Mouse (Mus musculus) stomach, embryonic 16.5 days (tissue): ENCODE measurements around the gene Enox1. TPM values are rescaled to one million over a fixed set of nuclear protein-coding genes. Genes with fewer than 3 reads are reported as not detected.

ENCODE experiments used
- ATAC-seq: fragments of 200-750 bp; cut with Nextera tagmentation; 2 replicates; pipeline ENCODE4 v1.8.0; 2017; ENCODE audit warnings: moderate number of reproducible peaks, moderate TSS enrichment; ENCODE audit not compliant: insufficient read depth, low FRiP score
- H3K27ac ChIP-seq: fragments of 300-500 bp; sonication (generic); 2 replicates; pipeline ENCODE4 v1.5.1; 2014; ENCODE audit warnings: low read length
- H3K27me3 ChIP-seq: fragments of 300-500 bp; sonication (generic); 2 replicates; pipeline ENCODE4 v1.6.1; 2014; ENCODE audit warnings: low read length, control low read depth, mixed read lengths; ENCODE audit not compliant: control insufficient read depth, insufficient read depth
- H3K36me3 ChIP-seq: fragments of 300-500 bp; sonication (generic); 2 replicates; pipeline ENCODE4 v1.6.1; 2014; ENCODE audit warnings: low read length; ENCODE audit not compliant: control insufficient read depth, insufficient read depth
- H3K4me1 ChIP-seq: fragments of 300-500 bp; sonication (generic); 2 replicates; pipeline ENCODE4 v1.6.1; 2014; ENCODE audit warnings: low read length, control low read depth, mixed read lengths; ENCODE audit not compliant: control insufficient read depth, insufficient read depth
- H3K4me2 ChIP-seq: fragments of 300-500 bp; sonication (generic); 2 replicates; pipeline ENCODE4 v1.6.1; 2014; ENCODE audit warnings: low read depth, low read length, mixed read lengths
- H3K4me3 ChIP-seq: fragments of 300-500 bp; sonication (generic); replicated peaks from 2 replicates; pipeline ENCODE4 v1.5.1; 2014; ENCODE audit warnings: mild to moderate bottlenecking, low read length
- H3K9ac ChIP-seq: fragments of 300-500 bp; sonication (generic); 2 replicates; pipeline ENCODE4 v1.6.1; 2014; ENCODE audit warnings: low read length
- H3K9me3 ChIP-seq: fragments of 300-500 bp; sonication (generic); replicated peaks from 2 replicates; pipeline ENCODE4 v1.6.1; 2016; ENCODE audit warnings: low read length, control low read depth; ENCODE audit not compliant: control insufficient read depth
- WGBS: fragments of 180-500 bp; shearing (Covaris S2); extraction: QIAGEN DNeasy Blood & Tissue Kit; methylation state at CpG from one replicate; pipeline ENCODE4 v1.1.7; 2014; 5-methylcytosine and 5-hydroxymethylcytosine counted together
- polyA plus RNA-seq: library from polyadenylated mRNA; unstranded; fragments of >200 nt; fragmentation: Nextera tagmentation; extraction: Ambion mirVana; gene quantifications from 2 replicates; pipeline ENCODE4 v1.2.1, GENCODE M21; 2015

The Enox1 gene
- polyA plus RNA-seq, 1 experiment from 2014 or later, result 6.6 TPM

GRCm38 (mm10) chr14:77708354-77709150 lies 552.0 kb downstream of the Enox1 start:
- H3K9ac ChIP-seq, result no peak overlapping the region
- no peaks in the 10 kb centered on the region for H3K9me3 ChIP-seq
- no peaks in the 10 kb centered on the region for H3K4me1 ChIP-seq
- H3K36me3 ChIP-seq, result no peaks in the 10 kb centered on the region
- H3K4me3 ChIP-seq, result no peak overlapping the region
- H3K27ac ChIP-seq, result no peak overlapping the region
- no peaks in the 10 kb centered on the region for H3K27me3 ChIP-seq
- H3K4me2 ChIP-seq, result no peak overlapping the region
- no peak for ATAC-seq
- 38% methylated on average over 12 of the region's 12 CpGs for WGBS

DNA sequence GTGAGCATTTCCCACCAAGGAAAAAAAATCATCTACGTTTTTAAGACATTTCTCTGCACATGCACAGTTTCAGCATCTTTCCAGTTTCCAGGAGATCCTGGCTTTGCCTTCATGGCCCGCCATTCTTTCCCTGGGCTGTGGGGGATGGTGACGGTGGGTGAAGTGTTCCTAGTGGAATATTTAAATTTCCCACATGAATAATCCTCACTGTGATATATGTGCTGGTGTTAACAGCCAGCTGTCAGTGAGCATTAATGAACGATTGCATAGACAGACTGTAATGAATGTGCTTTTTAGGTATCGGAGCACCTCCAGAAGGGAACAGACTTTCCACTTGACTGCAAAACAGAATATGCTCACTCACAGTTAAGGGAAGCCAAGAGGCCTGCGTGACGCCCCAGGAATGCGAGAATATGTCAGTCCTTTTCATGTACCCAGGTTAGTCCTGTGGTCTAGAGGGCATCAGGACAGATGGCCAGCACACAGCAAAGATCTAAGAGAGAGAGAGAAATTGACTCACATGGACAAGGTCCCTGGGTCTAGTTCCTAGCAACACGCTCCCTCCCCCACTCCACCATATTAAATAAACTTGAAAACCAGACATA lies 558.5 kb downstream of the Enox1 start:
- Histone ChIP-seq H3K4me1 (no peaks in the 10 kb centered on the region), H3K9me3 (no peaks in the 10 kb centered on the region), H3K9ac (no peak overlapping the region), H3K27me3 (no peaks in the 10 kb centered on the region), H3K27ac (no peak overlapping the region), H3K4me2 (no peak overlapping the region), H3K36me3 (no peaks in the 10 kb centered on the region), H3K4me3 (no peak overlapping the region)
- ATAC-seq, result no peak
- WGBS, result 72% methylated on average over 9 of the region's 9 CpGs

DNA sequence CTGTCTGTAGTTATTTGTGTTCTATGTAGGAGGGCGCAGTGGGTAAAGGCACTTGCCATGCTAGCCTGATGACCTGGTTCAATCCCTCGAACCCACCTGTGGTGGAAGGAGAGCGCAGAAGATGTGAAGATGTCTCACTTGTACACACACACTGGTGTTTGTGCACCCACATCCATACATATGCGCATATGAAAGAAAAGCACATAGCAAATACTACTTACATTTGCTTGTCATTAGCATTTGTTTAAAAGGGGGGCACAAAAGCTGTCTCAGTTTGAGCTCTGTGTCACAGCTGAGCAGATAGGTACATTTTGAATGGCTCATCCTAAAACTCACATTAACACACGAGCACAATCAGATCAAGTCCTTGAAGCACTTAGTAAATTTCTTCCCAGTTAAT lies 560.4 kb downstream of the Enox1 start:
- Histone ChIP-seq H3K4me2 (no peak overlapping the region), H3K36me3 (no peaks in the 10 kb centered on the region), H3K27ac (no peak overlapping the region), H3K4me1 (no peaks in the 10 kb centered on the region), H3K4me3 (no peak overlapping the region), H3K27me3 (no peaks in the 10 kb centered on the region), H3K9ac (no peak overlapping the region), H3K9me3 (no peaks in the 10 kb centered on the region)
- 90% methylated on average over 5 of the region's 5 CpGs for WGBS
- no peak for ATAC-seq

GRCm38 (mm10) chr14:77718814-77719213 lies 562.3 kb downstream of the Enox1 start:
- Histone ChIP-seq H3K27me3 (no peaks in the 10 kb centered on the region), H3K36me3 (no peaks in the 10 kb centered on the region), H3K9ac (no peak overlapping the region), H3K4me1 (no peaks in the 10 kb centered on the region), H3K4me2 (no peak overlapping the region), H3K4me3 (no peak overlapping the region), H3K9me3 (no peaks in the 10 kb centered on the region), H3K27ac (no peak overlapping the region)
- 54% methylated on average over 8 of the region's 8 CpGs for WGBS
- ATAC-seq, result no peak

- Histone ChIP-seq H3K27me3 (no peaks in the 10 kb centered on the region), H3K27ac (no peak overlapping the region), H3K9me3 (no peaks in the 10 kb centered on the region), H3K36me3 (no peaks in the 10 kb centered on the region), H3K9ac (no peak overlapping the region), H3K4me3 (no peak overlapping the region), H3K4me1 (no peaks in the 10 kb centered on the region), H3K4me2 (no peak overlapping the region)
- ATAC-seq, result no peak
- WGBS, result 80% methylated on average over 3 of the region's 3 CpGs
Measured at GRCm38 (mm10) chr14:77738056-77738455, 581.5 kb downstream of the Enox1 start.

DNA sequence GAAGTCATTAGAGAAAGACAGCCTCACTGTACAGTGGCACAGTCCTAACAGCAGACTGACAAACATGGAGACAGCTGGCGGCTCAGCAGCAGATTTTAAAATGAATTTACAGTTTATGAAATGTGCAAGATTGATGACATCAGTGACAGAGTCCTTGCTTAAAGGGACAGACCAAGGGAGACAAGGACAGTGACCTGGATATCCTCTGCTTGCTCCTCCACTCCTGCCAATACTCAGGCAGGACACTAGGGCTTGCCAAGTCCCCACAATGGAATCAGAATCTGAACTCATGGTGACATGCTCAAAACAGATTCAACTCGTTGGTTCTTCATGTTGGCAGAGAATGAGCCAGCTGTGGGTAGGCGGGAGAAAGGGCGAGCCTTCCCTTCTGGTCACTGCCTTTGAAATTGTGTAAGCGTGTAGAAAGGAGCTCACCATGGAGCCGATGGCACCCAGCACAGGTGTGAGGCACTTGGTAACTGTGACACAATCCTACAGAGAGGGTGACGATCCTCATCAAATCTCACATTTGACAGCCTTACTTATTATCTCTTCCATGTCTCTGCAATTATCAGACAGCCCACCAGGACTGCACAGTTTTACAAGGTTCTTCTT lies 582.3 kb downstream of the Enox1 start:
- Histone ChIP-seq H3K4me3 (no peak overlapping the region), H3K4me2 (no peak overlapping the region), H3K27ac (no peak overlapping the region), H3K4me1 (no peaks in the 10 kb centered on the region), H3K36me3 (no peaks in the 10 kb centered on the region), H3K9me3 (no peaks in the 10 kb centered on the region), H3K9ac (no peak overlapping the region), H3K27me3 (no peaks in the 10 kb centered on the region)
- WGBS, result 84% methylated on average over 7 of the region's 7 CpGs
- no peak for ATAC-seq

GRCm38 (mm10) chr14:77739376-77739775 lies 582.8 kb downstream of the Enox1 start:
- no peaks in the 10 kb centered on the region for H3K36me3 ChIP-seq
- no peak overlapping the region for H3K4me2 ChIP-seq
- no peak overlapping the region for H3K4me3 ChIP-seq
- no peaks in the 10 kb centered on the region for H3K27me3 ChIP-seq
- no peak overlapping the region for H3K27ac ChIP-seq
- H3K4me1 ChIP-seq, result no peaks in the 10 kb centered on the region
- no peak for ATAC-seq
- no peaks in the 10 kb centered on the region for H3K9me3 ChIP-seq
- H3K9ac ChIP-seq, result no peak overlapping the region

GRCm38 (mm10) chr14:77744638-77745240 lies 588.2 kb downstream of the Enox1 start:
- no peak overlapping the region for H3K27ac ChIP-seq
- ATAC-seq, result no peak
- 90% methylated on average over 5 of the region's 5 CpGs for WGBS
- H3K9me3 ChIP-seq, result no peaks in the 10 kb centered on the region
- H3K4me1 ChIP-seq, result no peaks in the 10 kb centered on the region
- H3K36me3 ChIP-seq, result no peaks in the 10 kb centered on the region
- no peak overlapping the region for H3K4me3 ChIP-seq
- no peaks in the 10 kb centered on the region for H3K27me3 ChIP-seq
- H3K4me2 ChIP-seq, result no peak overlapping the region
- H3K9ac ChIP-seq, result no peak overlapping the region

GRCm38 (mm10) chr14:77748920-77749319 lies 592.4 kb downstream of the Enox1 start:
- Histone ChIP-seq H3K4me2 (no peak overlapping the region), H3K4me1 (no peaks in the 10 kb centered on the region), H3K9me3 (peaks cover 3% of the 10 kb centered on the region; the same call in 1 of the 2 replicates), H3K27ac (no peak overlapping the region), H3K27me3 (no peaks in the 10 kb centered on the region), H3K4me3 (no peak overlapping the region), H3K9ac (no peak overlapping the region), H3K36me3 (no peaks in the 10 kb centered on the region)
- no peak for ATAC-seq
